ENCODE assay signal across 14 mouse cellular contexts in the genomic region with DNA sequence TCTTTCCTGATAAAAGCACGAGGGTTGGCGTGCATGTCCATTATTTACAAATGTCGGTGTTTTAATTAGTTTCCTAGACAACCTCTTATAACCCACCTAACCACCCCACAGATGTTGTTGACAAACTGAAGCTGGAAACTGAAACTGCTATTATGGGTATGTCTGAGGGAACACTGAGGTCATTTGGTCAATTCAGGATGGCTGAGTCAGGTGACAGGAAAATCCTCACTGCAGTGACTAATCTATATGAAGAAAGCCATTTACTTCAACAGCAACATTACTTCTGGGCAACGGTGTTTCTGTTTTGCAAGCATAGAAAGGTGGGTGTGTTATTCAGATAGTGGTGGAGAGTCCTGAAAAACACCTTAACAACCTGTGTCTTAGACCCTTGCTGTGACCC. TPM values are rescaled to one million over a fixed set of nuclear protein-coding genes. Genes with fewer than 3 reads are reported as not detected.
DNase-seq lines count a peak whose midpoint lies in the region; ATAC-seq and TF ChIP-seq lines count a peak whose summit lies in the region.
"Had no signal": no experiment of that assay in that cellular context is flagged by ENCODE, and none has a peak within 500 bp of the region (broad histone marks: within the 10 kb centered on the region; RNA-seq: fewer than 3 reads in every experiment).

No protein-coding gene starts in this region.

- no peaks in the 10 kb centered on the region for H3K79me2 ChIP-seq in heart, adult 2 months (replicated peaks; ENCODE audit: control insufficient read depth, insufficient read depth, low read length)
- H3K79me2 ChIP-seq in liver, adult 2 months (ENCODE audit: control insufficient read depth, insufficient read depth, low read length): peaks cover 16% of the 10 kb centered on the region; the same call in 1 of the 2 replicates

- H3K36me3 ChIP-seq in heart, adult 2 months (ENCODE audit: control insufficient read depth, insufficient read depth, low read length): peaks cover 35% of the 10 kb centered on the region
- H3K36me3 ChIP-seq in heart, embryonic 10.5 days: no peaks in the 10 kb centered on the region
- peaks cover 2% of the 10 kb centered on the region; the same call in 1 of the 2 replicates for H3K36me3 ChIP-seq in liver, adult 2 months (ENCODE audit: control insufficient read depth, insufficient read depth, low read length)
- no peaks in the 10 kb centered on the region for H3K36me3 ChIP-seq in intestine, embryonic 16.5 days (ENCODE audit: control insufficient read depth, insufficient read depth, low read length)
- no peaks in the 10 kb centered on the region for H3K36me3 ChIP-seq in stomach, embryonic 16.5 days (ENCODE audit: control insufficient read depth, insufficient read depth, low read length)

- no peak for TF ChIP-seq EP300 in heart, adult 2 months (IDR thresholded peaks at IDR 0.05; ENCODE audit: insufficient read depth, low read depth, low read length)

- H3K4me2 ChIP-seq in intestine, embryonic 16.5 days (ENCODE audit: low read depth, low read length): no peak overlapping the region
- no peak overlapping the region for H3K4me2 ChIP-seq in stomach, embryonic 16.5 days (ENCODE audit: low read depth, low read length)

- peak overlapping the region; percentile 48 for H3K27ac ChIP-seq in heart, adult 2 months
- no peak overlapping the region for H3K27ac ChIP-seq in heart, embryonic 10.5 days
- peak overlapping the region; percentile 46; the same call in 1 of the 2 replicates for H3K27ac ChIP-seq in liver, adult 2 months (replicated peaks; ENCODE audit: insufficient read depth, low read depth, low read length)
- H3K27ac ChIP-seq in intestine, embryonic 16.5 days (ENCODE audit: low read length): 0 out of 2 replicates have a peak overlapping the region, but pooled peaks have one; percentile 12
- H3K27ac ChIP-seq in stomach, embryonic 16.5 days (ENCODE audit: low read length): peak overlapping the region; percentile 58; the same call in 1 of the 2 replicates
- H3K27ac ChIP-seq: liver, embryonic 14.5 days had no signal

- DNase-seq in heart, adult 2 months: no peak
- no peak for DNase-seq in heart, embryonic 10.5 days (ENCODE audit: low spot score)
- DNase-seq in liver, adult 2 months (ENCODE audit: extremely low read depth, low read depth, low spot score): no peak
- no peak for DNase-seq in liver
- DNase-seq in layer of hippocampus, postnatal 36 days: no peak
- no peak for DNase-seq in frontal cortex, postnatal 14 days (ENCODE audit: low spot score in 2 of 2)
- DNase-seq: adrenal gland, postnatal 10 days; gastrocnemius, postnatal 14 days; right cerebral cortex, postnatal 14 days had no signal

- TF ChIP-seq POLR2A in heart, adult 2 months (IDR thresholded peaks at IDR 0.05; ENCODE audit: insufficient read depth, low read depth, low read length): no peak
- no peak for TF ChIP-seq POLR2A in liver, adult 2 months (IDR thresholded peaks at IDR 0.05; ENCODE audit: extremely low read depth, insufficient read depth, low read length)

- WGBS in heart, adult 2 months: 29% methylated on average over 4 of the region's 4 CpGs
- 52% methylated on average over 4 of the region's 4 CpGs for WGBS in heart, embryonic 10.5 days
- WGBS in liver, adult 2 months: 36% methylated on average over 4 of the region's 4 CpGs
- WGBS in intestine, embryonic 16.5 days: 44% methylated on average over 4 of the region's 4 CpGs
- 32% methylated on average over 4 of the region's 4 CpGs for WGBS in stomach, embryonic 16.5 days

- H3K4me1 ChIP-seq in heart, adult 2 months (ENCODE audit: control insufficient read depth, insufficient read depth, low read length): peaks cover 30% of the 10 kb centered on the region
- peaks cover 22% of the 10 kb centered on the region for H3K4me1 ChIP-seq in heart, embryonic 10.5 days
- peaks cover 23% of the 10 kb centered on the region for H3K4me1 ChIP-seq in liver, adult 2 months (ENCODE audit: control insufficient read depth, insufficient read depth, low read length)
- peaks cover 20% of the 10 kb centered on the region for H3K4me1 ChIP-seq in intestine, embryonic 16.5 days (ENCODE audit: control insufficient read depth, insufficient read depth, low read length)
- H3K4me1 ChIP-seq in stomach, embryonic 16.5 days (ENCODE audit: control insufficient read depth, insufficient read depth, low read length): peaks cover 22% of the 10 kb centered on the region

- no peaks in the 10 kb centered on the region for H3K27me3 ChIP-seq in heart, adult 2 months (ENCODE audit: control insufficient read depth, insufficient read depth, low read length)
- no peaks in the 10 kb centered on the region for H3K27me3 ChIP-seq in heart, embryonic 10.5 days (ENCODE audit: insufficient read depth, poor library complexity, severe bottlenecking)
- H3K27me3 ChIP-seq in liver, adult 2 months (ENCODE audit: control insufficient read depth, insufficient read depth, low read length): no peaks in the 10 kb centered on the region
- no peaks in the 10 kb centered on the region for H3K27me3 ChIP-seq in intestine, embryonic 16.5 days (replicated peaks; ENCODE audit: control insufficient read depth, insufficient read depth, low read length)
- no peaks in the 10 kb centered on the region for H3K27me3 ChIP-seq in stomach, embryonic 16.5 days (ENCODE audit: control insufficient read depth, insufficient read depth, low read length)

- no peak for TF ChIP-seq CTCF in heart, adult 2 months (IDR thresholded peaks at IDR 0.05)
- no peak for TF ChIP-seq CTCF in liver, adult 2 months (IDR thresholded peaks at IDR 0.05; ENCODE audit: low read depth, low read length)

- no peak overlapping the region for H3K4me3 ChIP-seq in heart, adult 2 months
- no peak overlapping the region for H3K4me3 ChIP-seq in heart, embryonic 10.5 days
- H3K4me3 ChIP-seq in liver, adult 2 months (ENCODE audit: insufficient read depth, low read depth, low read length): no peak overlapping the region
- no peak overlapping the region for H3K4me3 ChIP-seq in intestine, embryonic 16.5 days (ENCODE audit: low read length)
- H3K4me3 ChIP-seq in stomach, embryonic 16.5 days (replicated peaks; ENCODE audit: low read length): no peak overlapping the region

- H3K9me3 ChIP-seq in heart, embryonic 10.5 days: no peaks in the 10 kb centered on the region
- no peaks in the 10 kb centered on the region for H3K9me3 ChIP-seq in intestine, embryonic 16.5 days (ENCODE audit: control insufficient read depth, low read length)
- no peaks in the 10 kb centered on the region for H3K9me3 ChIP-seq in stomach, embryonic 16.5 days (replicated peaks; ENCODE audit: control insufficient read depth, low read length)

- intact Hi-C loops in heart, adult 2 months (cut with DNase I): no loop called here

- H3K9ac ChIP-seq in heart, adult 2 months (ENCODE audit: low read depth, low read length): no peak overlapping the region
- H3K9ac ChIP-seq in liver, adult 2 months (ENCODE audit: low read depth, low read length): no peak overlapping the region
- no peak overlapping the region for H3K9ac ChIP-seq in intestine, embryonic 16.5 days (ENCODE audit: low read depth, low read length)
- H3K9ac ChIP-seq in stomach, embryonic 16.5 days (ENCODE audit: low read length): no peak overlapping the region
- H3K9ac ChIP-seq: liver, embryonic 14.5 days had no signal

- ATAC-seq in intestine, embryonic 16.5 days: peak; percentile 18; the same call in 1 of the 2 replicates
- ATAC-seq in stomach, embryonic 16.5 days (ENCODE audit: insufficient read depth, low FRiP score): no peak
- ATAC-seq: forebrain, embryonic 14.5 days; Patski had no signal

RNA-seq across cellular contexts. Expression of a gene that starts 12.4 kb away (rescaled TPM):
- 10 to 100 TPM; 23.0 to 23.3 TPM for total RNA-seq in heart, adult 2 months (2021)
- 6.9 and 13.5 TPM in 2 replicates for polyA plus RNA-seq in heart, adult 2 months (2012; rRNA removed)
- polyA plus RNA-seq in heart, embryonic 10.5 days (2016; fragmentation: Nextera tagmentation; extraction: Ambion mirVana): 5.4 and 8.4 TPM in 2 replicates
- 59.8 and 63.6 TPM in 2 replicates for total RNA-seq in liver, adult 2 months (2014; rRNA removed)
- 6.0 and 6.9 TPM in 2 replicates for polyA plus RNA-seq in liver, adult 2 months (2012; rRNA removed)
- 16.8 and 17.6 TPM in 2 replicates for polyA plus RNA-seq in intestine, embryonic 16.5 days (2015; fragmentation: Nextera tagmentation; extraction: Ambion mirVana)
- 26.6 and 27.3 TPM in 2 replicates for polyA plus RNA-seq in stomach, embryonic 16.5 days (2015; fragmentation: Nextera tagmentation; extraction: Ambion mirVana)
- 1 to 10 TPM; 1.7 to 2.1 TPM for total RNA-seq in layer of hippocampus, postnatal 36 days (2021)

RNA-seq across cellular contexts. Expression of a gene that starts 48.8 kb away (rescaled TPM):
- total RNA-seq in heart, adult 2 months (2021): 10 to 100 TPM; 12.1 to 14.9 TPM
- 5.1 and 7.9 TPM in 2 replicates for polyA plus RNA-seq in heart, adult 2 months (2012; rRNA removed)
- polyA plus RNA-seq in heart, embryonic 10.5 days (2016; fragmentation: Nextera tagmentation; extraction: Ambion mirVana): 30.1 and 38.7 TPM in 2 replicates
- total RNA-seq in liver, adult 2 months (2014; rRNA removed): 6.4 and 7.9 TPM in 2 replicates
- 3.3 and 3.6 TPM in 2 replicates for polyA plus RNA-seq in liver, adult 2 months (2012; rRNA removed)
- 40.6 and 41.4 TPM in 2 replicates for polyA plus RNA-seq in intestine, embryonic 16.5 days (2015; fragmentation: Nextera tagmentation; extraction: Ambion mirVana)
- 37.5 and 43.4 TPM in 2 replicates for polyA plus RNA-seq in stomach, embryonic 16.5 days (2015; fragmentation: Nextera tagmentation; extraction: Ambion mirVana)
- 10 to 100 TPM; 29.3 to 31.8 TPM for total RNA-seq in layer of hippocampus, postnatal 36 days (2021)
